Mouse (Mus musculus): ENCODE measurements around the gene Zwilch. TPM values are rescaled to one million over a fixed set of nuclear protein-coding genes. Genes with fewer than 3 reads are reported as not detected.
"Not testable (repeated sequence)": the region's sequence is repeated elsewhere in the genome, so short reads cannot be mapped to it uniquely, and the experiment has no call there.

Zwilch gene
- total and polyA plus RNA-seq, 3 experiments: 49.3 to 74.1 (median 72.8) TPM

- no peak for DNase-seq (ENCODE audit: extremely low read depth)
- Histone ChIP-seq H3K27ac (ENCODE audit: insufficient read depth, low read depth) (no peak overlapping the region), H3K4me3 (replicated peaks in 1 of 3; ENCODE audit: low read depth in 2 of 3, low read length in 2 of 3, poor library complexity in 1 of 3) (no peak overlapping the region), H3K9ac (ENCODE audit: insufficient read depth, low read depth) (no peak overlapping the region), H3K27me3 (replicated peaks) (no peaks in the 10 kb centered on the region), H3K4me2 (ENCODE audit: insufficient read depth, low read depth, poor library complexity, severe bottlenecking) (no peak overlapping the region), H3K9me3 (replicated peaks; ENCODE audit: low read length) (peaks cover 5% of the 10 kb centered on the region), H3K79me2 (replicated peaks; ENCODE audit: control insufficient read depth, extremely low read depth, insufficient read depth, poor library complexity, severe bottlenecking) (no peaks in the 10 kb centered on the region), H3K4me1 (ENCODE audit: control insufficient read depth in 1 of 2, insufficient read depth in 2 of 2) (0 out of 4 replicates have a peak, but pooled peaks cover 0 to 1% of the 10 kb centered on the region in 2 experiments), H3K36me3 (replicated peaks in 1 of 2; ENCODE audit: control insufficient read depth in 1 of 2, insufficient read depth in 1 of 2, low read length in 1 of 2) (no peaks in the 10 kb centered on the region)
- in situ Hi-C loops (cut with MboI; ENCODE audit: low pct_ligation_motif_present, low pct_unique_long_range_greater_than_20kb, low sequenced_read_pairs): no loop called here
- TF ChIP-seq MAZ (IDR thresholded peaks at IDR 0.05; ENCODE audit: low read depth, low read length): no peak
- TF ChIP-seq MXI1 (IDR thresholded peaks at IDR 0.05; ENCODE audit: low read depth, low read length): no peak
- no peak for TF ChIP-seq PAX5 (IDR thresholded peaks at IDR 0.05; ENCODE audit: low read length)
- no peak for TF ChIP-seq IRF4 (IDR thresholded peaks at IDR 0.05; ENCODE audit: low read depth, low read length)
- no peak for TF ChIP-seq POLR2A (IDR thresholded peaks at IDR 0.05; ENCODE audit: low read depth, low read length)
- no peak for TF ChIP-seq EP300 (IDR thresholded peaks at IDR 0.05; ENCODE audit: low read length)
- no peak for TF ChIP-seq NELFE (IDR thresholded peaks at IDR 0.05; ENCODE audit: low read depth, low read length)
- no peak for TF ChIP-seq RCOR1 (conservative IDR thresholded peaks at IDR 0.05; ENCODE audit: low read depth, low read length)
- no peak for TF ChIP-seq ZNF384 (IDR thresholded peaks at IDR 0.05; ENCODE audit: low read depth, low read length)
- TF ChIP-seq POLR2AphosphoS2 (IDR thresholded peaks at IDR 0.05; ENCODE audit: low read depth, low read length): no peak
- no peak for TF ChIP-seq KAT2A (IDR thresholded peaks at IDR 0.05; ENCODE audit: insufficient replicate concordance, low read length)
- no peak for TF ChIP-seq ZMIZ1 (IDR thresholded peaks at IDR 0.05; ENCODE audit: low read depth, low read length)
- TF ChIP-seq UBTF (IDR thresholded peaks at IDR 0.05; ENCODE audit: low read depth, low read length): no peak
- no peak for TF ChIP-seq ETS1 (conservative IDR thresholded peaks at IDR 0.05; ENCODE audit: low read depth, low read length)
- TF ChIP-seq CHD2 (IDR thresholded peaks at IDR 0.05; ENCODE audit: low read length): no peak
- TF ChIP-seq RAD21 (IDR thresholded peaks at IDR 0.05; ENCODE audit: low read depth, low read length): no peak
- no peak for TF ChIP-seq CTCF (conservative IDR thresholded peaks at IDR 0.05 in 1 of 2, IDR thresholded peaks at IDR 0.05 in 1 of 2; ENCODE audit: low read depth in 2 of 2, low read length in 2 of 2)
- TF ChIP-seq USF1 (IDR thresholded peaks at IDR 0.05; ENCODE audit: low read depth, low read length): no peak
- no peak for TF ChIP-seq SMC3 (IDR thresholded peaks at IDR 0.05; ENCODE audit: low read depth, low read length)
- dilution Hi-C loops (cut with MboI; ENCODE audit: extremely low pct_ligation_motif_present, extremely low pct_unique_long_range_greater_than_20kb, low sequenced_read_pairs): no loop called here
Observed at GRCm38 (mm10) chr9:64126121-64126520, 46.8 kb downstream of the Zwilch start.

GRCm38 (mm10) chr9:64125307-64125706 is 47.6 kb downstream of the Zwilch start:
- H3K27ac ChIP-seq (ENCODE audit: insufficient read depth, low read depth): no peak overlapping the region

GRCm38 (mm10) chr9:64124846-64125245 is 48.1 kb downstream of the Zwilch start:
- H3K79me2 ChIP-seq (replicated peaks; ENCODE audit: control insufficient read depth, extremely low read depth, insufficient read depth, poor library complexity, severe bottlenecking); H3K4me2 ChIP-seq (ENCODE audit: insufficient read depth, low read depth, poor library complexity, severe bottlenecking); H3K9me3 ChIP-seq (replicated peaks; ENCODE audit: low read length); in situ Hi-C loops (cut with MboI; ENCODE audit: low pct_ligation_motif_present, low pct_unique_long_range_greater_than_20kb, low sequenced_read_pairs); H3K27me3 ChIP-seq (replicated peaks); dilution Hi-C loops (cut with MboI; ENCODE audit: extremely low pct_ligation_motif_present, extremely low pct_unique_long_range_greater_than_20kb, low sequenced_read_pairs); H3K9ac ChIP-seq (ENCODE audit: insufficient read depth, low read depth); H3K4me3 ChIP-seq (replicated peaks in 1 of 3; ENCODE audit: low read depth in 2 of 3, low read length in 2 of 3, poor library complexity in 1 of 3); DNase-seq (ENCODE audit: extremely low read depth); H3K27ac ChIP-seq (ENCODE audit: insufficient read depth, low read depth); H3K36me3 ChIP-seq (replicated peaks in 1 of 2; ENCODE audit: control insufficient read depth in 1 of 2, insufficient read depth in 1 of 2, low read length in 1 of 2); H3K4me1 ChIP-seq (ENCODE audit: control insufficient read depth in 1 of 2, insufficient read depth in 2 of 2): not testable (repeated sequence)

More at GRCm38 (mm10) chr9:64125307-64125706, 47.6 kb downstream of the Zwilch start:
- Histone ChIP-seq H3K27me3 (replicated peaks) (no peaks in the 10 kb centered on the region), H3K9ac (ENCODE audit: insufficient read depth, low read depth) (no peak overlapping the region), H3K79me2 (replicated peaks; ENCODE audit: control insufficient read depth, extremely low read depth, insufficient read depth, poor library complexity, severe bottlenecking) (no peaks in the 10 kb centered on the region), H3K9me3 (replicated peaks; ENCODE audit: low read length) (peaks cover 5% of the 10 kb centered on the region), H3K4me1 (ENCODE audit: control insufficient read depth in 1 of 2, insufficient read depth in 2 of 2) (0 out of 4 replicates have a peak, but pooled peaks cover 0 to 3% of the 10 kb centered on the region in 2 experiments), H3K36me3 (replicated peaks in 1 of 2; ENCODE audit: control insufficient read depth in 1 of 2, insufficient read depth in 1 of 2, low read length in 1 of 2) (no peaks in the 10 kb centered on the region), H3K4me3 (replicated peaks in 1 of 3; ENCODE audit: low read depth in 2 of 3, low read length in 2 of 3, poor library complexity in 1 of 3) (no peak overlapping the region), H3K4me2 (ENCODE audit: insufficient read depth, low read depth, poor library complexity, severe bottlenecking) (no peak overlapping the region)
- TF ChIP-seq ZNF384 (IDR thresholded peaks at IDR 0.05; ENCODE audit: low read depth, low read length) (no peak), BHLHE40 (IDR thresholded peaks at IDR 0.05; ENCODE audit: low read depth, low read length) (no peak), E2F4 (IDR thresholded peaks at IDR 0.05; ENCODE audit: insufficient replicate concordance, low read depth, low read length) (no peak), CHD2 (IDR thresholded peaks at IDR 0.05; ENCODE audit: low read length) (no peak), MYC (IDR thresholded peaks at IDR 0.05; ENCODE audit: low read depth, low read length) (no peak), JUND (conservative IDR thresholded peaks at IDR 0.05; ENCODE audit: low read depth, low read length) (no peak), POLR2A (IDR thresholded peaks at IDR 0.05; ENCODE audit: low read depth, low read length) (no peak)
- dilution Hi-C loops (cut with MboI; ENCODE audit: extremely low pct_ligation_motif_present, extremely low pct_unique_long_range_greater_than_20kb, low sequenced_read_pairs): no loop called here
- in situ Hi-C loops (cut with MboI; ENCODE audit: low pct_ligation_motif_present, low pct_unique_long_range_greater_than_20kb, low sequenced_read_pairs): no loop called here
- no peak for DNase-seq (ENCODE audit: extremely low read depth)
